Mouse (Mus musculus): ENCODE results near the gene Psmc1. TPM values are rescaled to one million over a fixed set of nuclear protein-coding genes. Genes with fewer than 3 reads are reported as not detected.
A peak's percentile ranks its signal among the peaks of the same experiment; 100 is the strongest.

Psmc1 gene
- polyA plus RNA-seq, 1 experiment from 2014 or later = 155 TPM

- Histone ChIP-seq H3K36me3 (ENCODE audit: control insufficient read depth, insufficient read depth) (no peaks in the 10 kb centered on the region), H3K4me2 (replicated peaks; ENCODE audit: low read depth) (peak within 1 kb of the TSS; percentile 68), H3K4me3 (ENCODE audit: low read depth, low read length) (peak within 1 kb of the TSS; percentile 47), H3K27me3 (replicated peaks; ENCODE audit: control insufficient read depth, insufficient read depth, low read length) (no peaks in the 10 kb centered on the region), H3K27ac (ENCODE audit: low read depth, low read length) (peak within 1 kb of the TSS; percentile 46; the same call in 1 of the 2 replicates), H3K9me3 (ENCODE audit: control insufficient read depth) (no peaks in the 10 kb centered on the region), H3K4me1 (replicated peaks; ENCODE audit: control insufficient read depth, insufficient read depth, low read length) (0 out of 2 replicates have a peak, but pooled peaks cover 3% of the 10 kb centered on the region), H3K9ac (ENCODE audit: low read depth, low read length) (peak within 1 kb of the TSS; percentile 53)
- TF ChIP-seq CTCF (IDR thresholded peaks at IDR 0.05; ENCODE audit: low read depth) = peak; percentile 36
- ATAC-seq = peak; percentile 96
- WGBS = under 1% methylated on average over 26 of the region's 26 CpGs
These were observed 49.5 kb downstream of the Psmc1 start, which contains the start of gene Nrde2 for GRCm38 (mm10) chr12:100159261-100159975. Gene Nrde2, minus strand, starts transcription at chr12:100159653.

- Histone ChIP-seq H3K27ac (ENCODE audit: low read depth, low read length) (no peak overlapping the region), H3K9ac (ENCODE audit: low read depth, low read length) (no peak overlapping the region), H3K4me3 (ENCODE audit: low read depth, low read length) (no peak overlapping the region), H3K4me1 (replicated peaks; ENCODE audit: control insufficient read depth, insufficient read depth, low read length) (no peaks in the 10 kb centered on the region), H3K4me2 (replicated peaks; ENCODE audit: low read depth) (no peak overlapping the region), H3K36me3 (ENCODE audit: control insufficient read depth, insufficient read depth) (no peaks in the 10 kb centered on the region), H3K27me3 (replicated peaks; ENCODE audit: control insufficient read depth, insufficient read depth, low read length) (no peaks in the 10 kb centered on the region), H3K9me3 (ENCODE audit: control insufficient read depth) (no peaks in the 10 kb centered on the region)
- TF ChIP-seq CTCF (IDR thresholded peaks at IDR 0.05; ENCODE audit: low read depth) = no peak
- ATAC-seq = no peak
- WGBS = 69% methylated on average over 7 of the region's 7 CpGs
These were observed 55.1 kb downstream of the Psmc1 start for GRCm38 (mm10) chr12:100164991-100165500.

GRCm38 (mm10) chr12:100166177-100166576 lies 56.2 kb downstream of the Psmc1 start:
- H3K4me2 ChIP-seq (replicated peaks; ENCODE audit: low read depth) = no peak overlapping the region
- H3K9me3 ChIP-seq (ENCODE audit: control insufficient read depth) = no peaks in the 10 kb centered on the region
- no peaks in the 10 kb centered on the region for H3K27me3 ChIP-seq (replicated peaks; ENCODE audit: control insufficient read depth, insufficient read depth, low read length)
- no peaks in the 10 kb centered on the region for H3K4me1 ChIP-seq (replicated peaks; ENCODE audit: control insufficient read depth, insufficient read depth, low read length)
- no peak overlapping the region for H3K27ac ChIP-seq (ENCODE audit: low read depth, low read length)
- ATAC-seq = 0 out of 2 replicates have a peak, but pooled peaks have one; percentile 22
- H3K9ac ChIP-seq (ENCODE audit: low read depth, low read length) = no peak overlapping the region
- H3K4me3 ChIP-seq (ENCODE audit: low read depth, low read length) = no peak overlapping the region
- no peaks in the 10 kb centered on the region for H3K36me3 ChIP-seq (ENCODE audit: control insufficient read depth, insufficient read depth)
- TF ChIP-seq CTCF (IDR thresholded peaks at IDR 0.05; ENCODE audit: low read depth) = peak; percentile 77
- WGBS = 34% methylated on average over 3 of the region's 3 CpGs

GRCm38 (mm10) chr12:100166939-100167338 lies 57.0 kb downstream of the Psmc1 start:
- Histone ChIP-seq H3K27me3 (replicated peaks; ENCODE audit: control insufficient read depth, insufficient read depth, low read length) (no peaks in the 10 kb centered on the region), H3K9me3 (ENCODE audit: control insufficient read depth) (no peaks in the 10 kb centered on the region), H3K9ac (ENCODE audit: low read depth, low read length) (no peak overlapping the region), H3K4me3 (ENCODE audit: low read depth, low read length) (no peak overlapping the region), H3K27ac (ENCODE audit: low read depth, low read length) (no peak overlapping the region), H3K4me1 (replicated peaks; ENCODE audit: control insufficient read depth, insufficient read depth, low read length) (no peaks in the 10 kb centered on the region), H3K36me3 (ENCODE audit: control insufficient read depth, insufficient read depth) (no peaks in the 10 kb centered on the region), H3K4me2 (replicated peaks; ENCODE audit: low read depth) (no peak overlapping the region)
- TF ChIP-seq CTCF (IDR thresholded peaks at IDR 0.05; ENCODE audit: low read depth) = no peak
- ATAC-seq = no peak
- WGBS = 89% methylated on average over 8 of the region's 8 CpGs

- WGBS = 89% methylated on average over 1 of the region's 1 CpGs
- no peaks in the 10 kb centered on the region for H3K36me3 ChIP-seq (ENCODE audit: control insufficient read depth, insufficient read depth)
- no peaks in the 10 kb centered on the region for H3K9me3 ChIP-seq (ENCODE audit: control insufficient read depth)
- no peak for ATAC-seq
- TF ChIP-seq CTCF (IDR thresholded peaks at IDR 0.05; ENCODE audit: low read depth) = no peak
- H3K4me3 ChIP-seq (ENCODE audit: low read depth, low read length) = no peak overlapping the region
- H3K4me1 ChIP-seq (replicated peaks; ENCODE audit: control insufficient read depth, insufficient read depth, low read length) = no peaks in the 10 kb centered on the region
- H3K4me2 ChIP-seq (replicated peaks; ENCODE audit: low read depth) = no peak overlapping the region
- H3K27me3 ChIP-seq (replicated peaks; ENCODE audit: control insufficient read depth, insufficient read depth, low read length) = no peaks in the 10 kb centered on the region
- H3K27ac ChIP-seq (ENCODE audit: low read depth, low read length) = no peak overlapping the region
- no peak overlapping the region for H3K9ac ChIP-seq (ENCODE audit: low read depth, low read length)
These were observed 57.5 kb downstream of the Psmc1 start for GRCm38 (mm10) chr12:100167502-100167901.

- Histone ChIP-seq H3K4me1 (replicated peaks; ENCODE audit: control insufficient read depth, insufficient read depth, low read length) (no peaks in the 10 kb centered on the region), H3K27me3 (replicated peaks; ENCODE audit: control insufficient read depth, insufficient read depth, low read length) (no peaks in the 10 kb centered on the region), H3K27ac (ENCODE audit: low read depth, low read length) (no peak overlapping the region), H3K9me3 (ENCODE audit: control insufficient read depth) (no peaks in the 10 kb centered on the region), H3K36me3 (ENCODE audit: control insufficient read depth, insufficient read depth) (no peaks in the 10 kb centered on the region), H3K9ac (ENCODE audit: low read depth, low read length) (no peak overlapping the region; the same call in 1 of the 2 replicates), H3K4me3 (ENCODE audit: low read depth, low read length) (no peak overlapping the region), H3K4me2 (replicated peaks; ENCODE audit: low read depth) (peak overlapping the region; percentile 60)
- ATAC-seq = peak; percentile 53; the same call in 1 of the 2 replicates
- no peak for TF ChIP-seq CTCF (IDR thresholded peaks at IDR 0.05; ENCODE audit: low read depth)
- 12% methylated on average over 28 of the region's 28 CpGs for WGBS
These were observed 58.2 kb downstream of the Psmc1 start for GRCm38 (mm10) chr12:100167931-100168871.

Measured in intestine, postnatal 0 days (tissue).